Mouse (Mus musculus) liver, embryonic 14 days (tissue): ENCODE measurements around the gene Dhx32. TPM values are rescaled to one million over a fixed set of nuclear protein-coding genes. Genes with fewer than 3 reads are reported as not detected.

ENCODE experiments used
- polyA plus RNA-seq: library from polyadenylated mRNA; depleted of rRNA; stranded (reverse); fragments of >200 nt; gene quantifications from 2 replicates; pipeline ENCODE4 v1.2.3, GENCODE M21; 2012; rRNA removed

Gene Dhx32
- polyA plus RNA-seq, result 6.5 and 7.0 TPM in 2 replicates

GRCm38 (mm10) chr7:133782717-133783435 is at the start of gene Dhx32:
TSS of gene Dhx32 (minus strand) at chr7:133782726.

GRCm38 (mm10) chr7:133776626-133776996 is 5.9 kb downstream of the Dhx32 start, which contains the start of gene Fank1:
TSS of gene Fank1 (plus strand) at chr7:133776861.

DNA sequence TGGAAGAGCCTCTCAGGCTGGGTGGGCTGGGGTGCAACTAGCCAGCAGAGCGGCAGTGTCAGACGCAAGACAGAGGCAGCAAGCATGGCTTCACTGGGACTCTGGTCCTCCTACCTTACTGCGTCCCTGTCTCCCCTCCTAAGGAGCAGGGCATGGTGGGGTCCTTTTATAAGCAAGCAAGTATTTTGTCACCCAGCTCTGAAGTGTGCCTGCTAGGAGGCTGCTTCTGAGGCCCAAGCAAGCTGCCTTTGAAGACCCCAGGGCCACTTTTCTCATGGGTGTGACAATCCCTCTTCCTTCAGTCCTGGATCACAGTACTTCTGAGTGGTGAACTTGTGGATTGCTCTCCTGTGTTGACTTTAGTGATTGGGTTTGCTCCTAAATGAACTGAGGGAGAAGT is 102.6 kb downstream of the Dhx32 start, which contains the start of gene Mmp21:
Mmp21 (minus strand) TSS at position 101 of the 400 bp plus-strand sequence.

Other genes starting within 250 kb of the Dhx32 start
- gene Tex36, start 180.6 kb downstream of the Dhx32 start, polyA plus RNA-seq, result not detected in 2 replicates
- gene Edrf1, start 145.2 kb downstream of the Dhx32 start, polyA plus RNA-seq, result 8.3 and 10.3 TPM in 2 replicates
- gene Mmp21, start 102.7 kb downstream of the Dhx32 start, polyA plus RNA-seq, result 0.06 TPM in 2 replicates
- gene Bccip, start 73.4 kb downstream of the Dhx32 start, polyA plus RNA-seq, result 63.3 and 67.3 TPM in 2 replicates
- 149 and 174 TPM in 2 replicates for gene Uros, start 72.7 kb downstream of the Dhx32 start, polyA plus RNA-seq
- gene Fank1, start 5.9 kb downstream of the Dhx32 start, polyA plus RNA-seq, result 0.02 TPM in 1 of 2 replicates, not detected in the other